ENCODE assay signal across 8 mouse cellular contexts in genomic region chr2:164879568-164880277, GRCm38 (mm10). TPM values are rescaled to one million over a fixed set of nuclear protein-coding genes. Genes with fewer than 3 reads are reported as not detected.
DNase-seq lines count a peak whose midpoint lies in the region; ATAC-seq and TF ChIP-seq lines count a peak whose summit lies in the region.

No protein-coding gene starts in this region.

- WGBS in hindbrain, embryonic 12.5 days = under 1% methylated on average over 41 of the region's 72 CpGs
- WGBS in lung, postnatal 0 days = under 1% methylated on average over 35 of the region's 72 CpGs

- peaks cover 23% of the 10 kb centered on the region for H3K36me3 ChIP-seq in hindbrain, embryonic 12.5 days
- peaks cover 13% of the 10 kb centered on the region for H3K36me3 ChIP-seq in lung, postnatal 0 days (ENCODE audit: insufficient read depth, low read length)

- no peak for TF ChIP-seq EP300 in lung, postnatal 0 days (IDR thresholded peaks at IDR 0.05)

- peak overlapping the region; percentile 92 for H3K4me3 ChIP-seq in hindbrain, embryonic 12.5 days
- H3K4me3 ChIP-seq in lung, postnatal 0 days (ENCODE audit: low read depth, low read length) = peak overlapping the region; percentile 100

- H3K27me3 ChIP-seq in hindbrain, embryonic 12.5 days = no peaks in the 10 kb centered on the region
- H3K27me3 ChIP-seq in lung, postnatal 0 days (replicated peaks; ENCODE audit: insufficient read depth, low read length) = no peaks in the 10 kb centered on the region

- H3K4me2 ChIP-seq in hindbrain, embryonic 12.5 days (replicated peaks) = peak overlapping the region; percentile 88
- peak overlapping the region; percentile 69 for H3K4me2 ChIP-seq in lung, postnatal 0 days (replicated peaks; ENCODE audit: low read depth, low read length)

- peak; percentile 87 for ATAC-seq in hindbrain, embryonic 12.5 days (ENCODE audit: low FRiP score)
- peak; percentile 90 for ATAC-seq in lung, postnatal 0 days

- H3K9ac ChIP-seq in hindbrain, embryonic 12.5 days = peak overlapping the region; percentile 99
- peak overlapping the region; percentile 100 for H3K9ac ChIP-seq in lung, postnatal 0 days (replicated peaks; ENCODE audit: low read depth)

- H3K4me1 ChIP-seq in hindbrain, embryonic 12.5 days = peaks cover 26% of the 10 kb centered on the region
- H3K4me1 ChIP-seq in lung, postnatal 0 days (ENCODE audit: insufficient read depth, low read depth, low read length) = 0 out of 2 replicates have a peak, but pooled peaks cover 5% of the 10 kb centered on the region

- DNase-seq in NIH3T3 (ENCODE audit: low read depth) = peak; percentile 98
- DNase-seq in cerebellum, postnatal 10 days = peak; percentile 98
- peak; percentile 91 for DNase-seq in frontal cortex, postnatal 10 days (ENCODE audit: low spot score in 2 of 2)
- peak; percentile 93 to 95 for DNase-seq in layer of hippocampus, postnatal 10 days (ENCODE audit: low spot score in 2 of 2)
- DNase-seq in lung, postnatal 0 days (ENCODE audit: low spot score) = peak; percentile 98
- DNase-seq in ovary, postnatal 10 days (ENCODE audit: low spot score) = peak; percentile 85
- peak; percentile 98 for DNase-seq in thymus, postnatal 0 days (ENCODE audit: low spot score)

- no peak for TF ChIP-seq CTCF in lung, postnatal 0 days (IDR thresholded peaks at IDR 0.05)

- H3K9me3 ChIP-seq in hindbrain, embryonic 12.5 days (replicated peaks) = no peaks in the 10 kb centered on the region
- no peaks in the 10 kb centered on the region for H3K9me3 ChIP-seq in lung, postnatal 0 days (ENCODE audit: low read length)

- peak overlapping the region; percentile 100 for H3K27ac ChIP-seq in hindbrain, embryonic 12.5 days
- peak overlapping the region; percentile 100 for H3K27ac ChIP-seq in lung, postnatal 0 days (ENCODE audit: low read length)

RNA-seq across cellular contexts. Expression of gene Pcif1, which starts 0.6 kb away (rescaled TPM):
- 85.2 and 87.6 TPM in 2 replicates for polyA plus RNA-seq in hindbrain, embryonic 12.5 days (2016; fragmentation: Nextera tagmentation; extraction: Ambion mirVana)
- 10 to 100 TPM; 45.0 to 50.9 TPM for total RNA-seq in layer of hippocampus, postnatal 10 days (2021)
- polyA plus RNA-seq in lung, postnatal 0 days (2015; fragmentation: Nextera tagmentation; extraction: Ambion mirVana) = 60.9 and 71.3 TPM in 2 replicates
- 92.5 and 107 TPM in 2 replicates for polyA plus RNA-seq in thymus, postnatal 0 days (2015; fragmentation: Nextera tagmentation; extraction: Ambion mirVana)

RNA-seq across cellular contexts. Expression of gene Pltp, which starts 22.2 kb away (rescaled TPM):
- polyA plus RNA-seq in hindbrain, embryonic 12.5 days (2016; fragmentation: Nextera tagmentation; extraction: Ambion mirVana) = 77.3 and 78.5 TPM in 2 replicates
- total RNA-seq in layer of hippocampus, postnatal 10 days (2021) = 10 to 100 TPM; 72.9 to 79.2 TPM
- 286 and 314 TPM in 2 replicates for polyA plus RNA-seq in lung, postnatal 0 days (2015; fragmentation: Nextera tagmentation; extraction: Ambion mirVana)
- polyA plus RNA-seq in thymus, postnatal 0 days (2015; fragmentation: Nextera tagmentation; extraction: Ambion mirVana) = 424 and 433 TPM in 2 replicates

RNA-seq across cellular contexts. Expression of gene Zfp335, which starts 31.8 kb away (rescaled TPM):
- polyA plus RNA-seq in hindbrain, embryonic 12.5 days (2016; fragmentation: Nextera tagmentation; extraction: Ambion mirVana) = 17.3 and 18.2 TPM in 2 replicates
- 10 to 100 TPM; 24.0 to 24.1 TPM for total RNA-seq in layer of hippocampus, postnatal 10 days (2021)
- 5.0 and 5.2 TPM in 2 replicates for polyA plus RNA-seq in lung, postnatal 0 days (2015; fragmentation: Nextera tagmentation; extraction: Ambion mirVana)
- polyA plus RNA-seq in thymus, postnatal 0 days (2015; fragmentation: Nextera tagmentation; extraction: Ambion mirVana) = 8.6 and 9.5 TPM in 2 replicates

RNA-seq across cellular contexts. Expression of gene Neurl2, which starts 46.5 kb away (rescaled TPM):
- polyA plus RNA-seq in hindbrain, embryonic 12.5 days (2016; fragmentation: Nextera tagmentation; extraction: Ambion mirVana) = 5.5 and 6.1 TPM in 2 replicates
- 1 to 10 TPM; 3.5 to 4.7 TPM for total RNA-seq in layer of hippocampus, postnatal 10 days (2021)
- 5.4 and 6.5 TPM in 2 replicates for polyA plus RNA-seq in lung, postnatal 0 days (2015; fragmentation: Nextera tagmentation; extraction: Ambion mirVana)
- 5.3 and 5.9 TPM in 2 replicates for polyA plus RNA-seq in thymus, postnatal 0 days (2015; fragmentation: Nextera tagmentation; extraction: Ambion mirVana)

RNA-seq across cellular contexts. Expression of gene Ctsa, which starts 47.0 kb away (rescaled TPM):
- polyA plus RNA-seq in hindbrain, embryonic 12.5 days (2016; fragmentation: Nextera tagmentation; extraction: Ambion mirVana) = 108 and 112 TPM in 2 replicates
- total RNA-seq in layer of hippocampus, postnatal 10 days (2021) = 10 to 100 TPM; 70.8 to 76.9 TPM
- polyA plus RNA-seq in lung, postnatal 0 days (2015; fragmentation: Nextera tagmentation; extraction: Ambion mirVana) = 146 and 147 TPM in 2 replicates
- 154 and 164 TPM in 2 replicates for polyA plus RNA-seq in thymus, postnatal 0 days (2015; fragmentation: Nextera tagmentation; extraction: Ambion mirVana)

Comparison
In these comparisons a context has a peak if more than half of its experiments do, and no peak if none do; other contexts are left out.
1. Peak in every context shown above with its lines: DNase-seq, ATAC-seq, H3K4me3 ChIP-seq and H3K27ac ChIP-seq.